Mouse (Mus musculus) ES-Bruce4 (cell line): ENCODE measurements around the gene Apon.

Experiments used
- CTCF ChIP-seq: IDR thresholded peaks from one replicate; pipeline ENCODE4 v1.8.1; 2011; ENCODE audit warnings: low read depth, low read length
- EP300 ChIP-seq: IDR thresholded peaks from 2 replicates; pipeline ENCODE4 v1.6.1; 2011; ENCODE audit warnings: low read depth, low read length; ENCODE audit not compliant: insufficient read depth
- POLR2A ChIP-seq: IDR thresholded peaks from one replicate; pipeline ENCODE4 v1.8.1; 2011; ENCODE audit warnings: low read length; ENCODE audit not compliant: insufficient read depth

- TF ChIP-seq CTCF = no peak
- no peak for TF ChIP-seq POLR2A
- TF ChIP-seq EP300 = no peak
Measured at GRCm38 (mm10) chr10:128302785-128303125, 48.9 kb downstream of the Apon start.
